Mouse (Mus musculus) adrenal gland, postnatal 14 days (tissue): ENCODE results near the gene Dazap1. TPM values are rescaled to one million over a fixed set of nuclear protein-coding genes. Genes with fewer than 3 reads are reported as not detected.
A peak's percentile ranks its signal among the peaks of the same experiment; 100 is the strongest.

Experiments
- DNase-seq: peaks from one replicate; pipeline ENCODE4 v3.0.0; 2021; ENCODE audit warnings: mixed read lengths
- total RNA-seq: library from RNA; stranded (reverse); gene quantifications from 2 replicates; pipeline ENCODE4 v1.2.3, GENCODE M21; 2021

The Dazap1 gene
- total RNA-seq, 1 experiment from 2014 or later, result 92.9 TPM

DNA sequence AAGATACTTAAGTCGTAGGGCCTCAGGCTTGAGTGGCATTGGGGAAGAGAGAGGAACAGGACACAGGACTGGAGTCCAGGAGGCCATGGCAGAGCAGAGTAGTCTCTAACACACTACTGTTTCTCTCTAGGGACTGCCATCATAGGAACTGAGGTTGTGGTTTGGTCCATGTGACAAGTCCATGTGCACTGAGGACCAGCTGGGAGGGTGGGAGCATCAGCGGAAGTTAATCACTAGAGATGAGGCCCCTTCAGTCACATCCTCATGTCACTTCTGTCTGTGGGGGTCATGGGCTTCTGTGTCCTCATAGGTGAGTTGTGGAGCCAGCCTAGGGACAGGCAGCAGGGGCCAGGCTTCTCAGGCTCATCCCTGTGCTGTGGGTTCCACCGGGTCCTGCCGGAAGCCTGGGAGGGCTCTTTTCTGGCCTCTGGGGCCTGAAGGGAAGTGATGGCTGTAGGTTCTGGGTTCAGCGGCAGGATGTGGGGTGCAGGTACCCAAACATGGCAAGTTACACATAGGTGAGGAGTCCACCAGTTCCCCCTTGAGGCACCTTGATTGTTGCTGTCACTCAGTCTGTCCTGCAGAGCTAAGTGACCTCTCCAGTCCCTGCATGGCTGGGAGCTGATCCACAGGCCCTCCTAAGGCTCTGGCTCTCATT lies 10.0 kb downstream of the Dazap1 start:
- DNase-seq, result no peak

DNA sequence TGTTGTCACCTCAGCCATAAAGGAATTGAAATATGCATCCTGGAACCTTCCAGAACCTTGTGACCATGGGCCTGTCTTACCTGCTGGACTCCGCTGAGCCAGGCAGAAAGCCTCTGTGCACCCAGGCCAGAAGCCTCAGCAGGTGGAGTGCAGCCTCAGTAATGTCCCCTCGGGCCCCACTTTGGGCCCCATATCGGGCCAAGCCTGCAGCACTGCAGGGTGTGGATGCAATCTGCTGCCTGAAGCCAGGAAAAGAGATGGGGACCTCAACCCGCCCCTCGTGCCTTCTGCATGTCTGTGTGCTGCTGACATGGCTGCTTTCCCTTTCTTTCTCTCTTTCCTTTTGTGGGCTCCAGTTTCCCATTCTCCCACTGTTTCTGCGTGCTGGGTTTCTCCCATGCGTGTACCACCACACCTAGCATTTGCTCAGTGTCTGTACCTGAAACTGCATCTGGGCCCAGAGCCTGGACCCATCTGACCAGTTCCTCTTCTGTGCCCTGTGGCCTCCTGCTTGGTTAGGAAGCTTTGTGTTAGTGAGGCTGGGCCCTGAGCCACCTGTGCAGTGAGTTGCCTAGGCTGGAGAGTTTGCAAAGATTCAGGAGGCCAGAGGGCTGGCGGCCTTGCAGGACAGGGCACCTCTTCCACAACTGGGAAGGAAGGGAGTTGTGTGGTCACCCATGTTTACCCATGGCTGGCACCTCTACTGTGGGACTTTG lies 10.7 kb downstream of the Dazap1 start:
- no peak for DNase-seq

DNA sequence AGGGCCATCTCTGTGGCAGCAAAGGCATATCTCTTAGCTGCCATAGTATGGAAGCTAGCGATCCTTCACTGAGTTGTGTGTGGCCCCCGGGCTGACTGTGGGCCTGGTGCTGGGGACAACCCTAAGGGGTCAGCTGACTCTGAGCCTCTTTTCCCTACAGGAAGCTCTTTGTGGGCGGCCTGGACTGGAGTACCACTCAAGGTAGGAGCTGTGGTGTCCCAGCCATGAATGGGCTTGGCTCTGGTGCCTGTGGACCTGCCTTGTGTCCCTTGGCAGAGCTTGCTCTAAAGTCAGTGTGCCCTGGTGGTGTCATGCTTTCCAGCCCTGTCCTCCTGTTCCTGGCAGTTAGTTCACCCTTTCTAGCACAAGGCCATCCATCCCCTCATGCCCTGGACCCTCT lies 12.6 kb downstream of the Dazap1 start:
- no peak for DNase-seq

DNA sequence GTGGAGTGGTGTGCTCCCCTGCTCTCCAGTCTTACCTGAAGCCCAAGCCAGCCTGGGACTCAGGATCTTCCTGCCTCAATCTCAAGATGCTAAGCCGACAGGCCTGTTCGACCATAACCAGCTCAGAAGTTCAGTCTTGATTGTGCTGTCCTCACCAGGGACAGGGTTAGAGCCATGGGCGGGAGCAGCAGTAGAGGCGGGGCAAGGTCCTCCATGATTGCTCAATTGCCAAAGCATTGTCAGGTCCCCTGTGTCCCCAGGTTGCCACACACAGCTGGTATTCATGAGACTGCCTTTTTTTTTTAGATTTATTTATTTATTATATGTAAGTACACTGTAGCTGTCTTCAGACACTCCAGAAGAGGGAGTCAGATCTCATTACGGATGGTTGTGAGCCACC lies 15.0 kb downstream of the Dazap1 start:
- no peak for DNase-seq

DNA sequence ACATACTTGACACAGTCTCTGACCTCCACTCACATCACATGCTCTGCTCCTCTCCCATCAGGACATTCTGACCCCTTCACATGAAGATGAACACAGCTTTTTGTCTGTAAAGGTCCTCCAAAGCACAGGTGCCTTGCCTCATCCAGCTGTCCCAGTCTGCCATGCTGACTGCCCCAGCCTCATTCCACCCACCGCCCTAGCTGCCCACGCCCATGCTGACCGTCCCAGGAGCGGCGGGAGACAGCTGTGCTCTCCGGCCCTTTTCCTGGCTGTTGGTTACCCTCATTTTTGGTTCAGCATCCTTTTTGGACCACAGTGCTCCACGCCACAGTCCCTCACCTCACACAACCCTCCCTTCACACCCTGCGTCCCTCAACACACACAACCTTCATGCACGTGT lies 17.1 kb downstream of the Dazap1 start:
- DNase-seq, result no peak

DNA sequence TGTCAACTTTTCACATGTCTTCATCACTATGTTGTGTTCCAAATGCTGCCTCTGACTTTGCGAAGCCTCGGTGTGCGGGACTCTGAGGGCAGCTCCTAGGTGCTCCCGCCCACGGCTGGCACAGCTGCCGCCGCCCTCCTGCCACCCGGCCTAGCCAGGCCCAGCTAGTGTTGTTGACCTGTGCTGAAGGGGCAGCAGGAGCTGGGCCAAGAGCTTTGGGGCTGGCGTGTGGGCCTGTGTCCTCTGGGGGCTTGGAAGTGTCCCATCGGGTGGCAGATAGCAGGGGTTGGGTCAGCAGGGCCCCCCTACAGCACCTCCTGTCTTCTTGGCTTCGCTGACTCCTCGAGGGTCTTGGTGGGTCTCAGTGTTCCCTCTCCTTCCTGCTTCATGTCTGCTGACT lies 18.0 kb downstream of the Dazap1 start:
- DNase-seq, result no peak

DNA sequence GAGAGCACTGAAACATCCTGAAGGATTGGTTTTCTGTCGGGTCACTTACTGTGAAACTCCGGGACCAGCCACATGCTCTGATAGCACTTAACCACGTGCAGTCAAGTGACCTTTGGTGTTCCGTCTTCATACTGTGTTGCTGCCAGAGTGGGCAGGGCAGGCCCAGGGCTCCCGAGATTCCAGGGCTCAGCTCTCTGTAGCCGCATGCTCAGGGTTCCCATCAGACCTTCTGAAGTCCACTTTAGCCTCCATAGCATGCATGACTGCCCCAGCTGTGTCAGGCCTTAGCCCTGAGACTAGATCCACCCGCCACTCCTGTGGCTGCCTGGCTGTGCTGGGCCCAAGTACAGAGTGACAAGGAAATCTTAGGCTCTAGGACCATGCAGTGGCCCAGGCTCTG lies 20.0 kb downstream of the Dazap1 start:
- DNase-seq, result peak; percentile 83

DNA sequence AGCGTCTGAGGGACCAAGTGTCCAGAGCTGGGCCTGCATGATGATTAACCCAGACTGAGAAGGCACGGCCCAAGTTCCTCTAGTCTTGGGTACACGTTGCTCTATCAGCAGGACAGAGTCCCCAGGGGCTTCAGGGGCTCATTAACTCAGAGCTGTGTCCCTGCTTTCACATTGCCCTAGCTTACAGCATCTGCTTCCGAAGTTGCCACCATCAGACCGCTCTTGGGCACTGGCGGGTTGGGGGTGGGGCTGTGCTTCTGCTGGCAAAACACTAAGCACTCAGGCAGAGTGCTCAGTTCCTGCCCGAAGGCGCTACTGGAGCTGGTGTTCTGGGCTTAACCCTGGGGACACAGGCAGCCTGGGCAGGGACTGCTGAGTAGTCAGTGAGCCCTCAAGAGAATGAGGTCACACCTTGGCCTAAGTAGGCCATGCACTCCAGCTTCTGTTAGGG lies 20.7 kb downstream of the Dazap1 start:
- peak; percentile 86 for DNase-seq

DNA sequence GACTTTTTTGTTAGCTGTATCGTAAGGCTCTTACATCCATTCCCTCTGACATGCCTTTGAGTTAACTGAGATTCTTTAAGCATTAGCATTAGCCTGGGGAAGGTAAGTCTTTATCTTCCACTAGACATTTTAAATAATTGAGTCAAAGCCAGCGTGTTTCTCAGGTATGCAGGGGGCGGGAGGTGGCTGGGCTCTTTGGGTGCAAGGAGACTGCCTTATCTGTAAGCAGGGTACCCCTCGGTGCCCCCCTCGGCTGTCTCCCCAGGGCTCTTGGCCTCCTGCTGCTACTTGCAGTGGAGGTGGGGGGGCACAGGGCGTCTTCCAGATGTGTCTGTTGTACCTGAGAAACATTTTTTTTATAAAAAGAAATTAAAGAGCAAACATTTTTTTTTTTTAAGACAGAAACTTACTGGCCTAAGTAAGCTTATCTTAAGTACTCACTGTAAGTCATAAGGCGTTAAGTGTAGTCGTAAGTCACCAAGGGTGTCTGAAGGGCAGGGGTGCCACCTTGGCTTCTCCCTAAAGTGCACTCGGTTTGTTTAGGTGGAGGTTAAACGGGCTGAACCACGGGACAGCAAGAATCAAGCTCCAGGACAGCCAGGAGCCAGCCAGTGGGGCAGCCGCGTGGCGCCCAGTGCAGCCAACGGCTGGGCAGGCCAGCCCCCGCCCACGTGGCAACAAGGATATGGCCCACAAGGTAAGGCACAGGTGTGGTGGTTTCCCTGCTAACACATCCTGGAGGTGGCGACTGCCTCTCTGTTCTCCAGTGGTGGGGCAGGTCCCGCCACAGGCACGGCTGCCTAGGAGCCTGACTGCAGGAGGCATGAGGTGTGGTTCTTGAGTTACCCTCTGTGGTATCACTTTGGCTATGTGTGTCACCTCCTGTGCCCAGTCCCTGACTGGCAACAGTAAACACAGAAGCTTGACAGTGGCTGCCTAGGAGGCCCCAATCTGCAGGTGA lies 21.5 kb downstream of the Dazap1 start:
- DNase-seq, result peak; percentile 18

DNA sequence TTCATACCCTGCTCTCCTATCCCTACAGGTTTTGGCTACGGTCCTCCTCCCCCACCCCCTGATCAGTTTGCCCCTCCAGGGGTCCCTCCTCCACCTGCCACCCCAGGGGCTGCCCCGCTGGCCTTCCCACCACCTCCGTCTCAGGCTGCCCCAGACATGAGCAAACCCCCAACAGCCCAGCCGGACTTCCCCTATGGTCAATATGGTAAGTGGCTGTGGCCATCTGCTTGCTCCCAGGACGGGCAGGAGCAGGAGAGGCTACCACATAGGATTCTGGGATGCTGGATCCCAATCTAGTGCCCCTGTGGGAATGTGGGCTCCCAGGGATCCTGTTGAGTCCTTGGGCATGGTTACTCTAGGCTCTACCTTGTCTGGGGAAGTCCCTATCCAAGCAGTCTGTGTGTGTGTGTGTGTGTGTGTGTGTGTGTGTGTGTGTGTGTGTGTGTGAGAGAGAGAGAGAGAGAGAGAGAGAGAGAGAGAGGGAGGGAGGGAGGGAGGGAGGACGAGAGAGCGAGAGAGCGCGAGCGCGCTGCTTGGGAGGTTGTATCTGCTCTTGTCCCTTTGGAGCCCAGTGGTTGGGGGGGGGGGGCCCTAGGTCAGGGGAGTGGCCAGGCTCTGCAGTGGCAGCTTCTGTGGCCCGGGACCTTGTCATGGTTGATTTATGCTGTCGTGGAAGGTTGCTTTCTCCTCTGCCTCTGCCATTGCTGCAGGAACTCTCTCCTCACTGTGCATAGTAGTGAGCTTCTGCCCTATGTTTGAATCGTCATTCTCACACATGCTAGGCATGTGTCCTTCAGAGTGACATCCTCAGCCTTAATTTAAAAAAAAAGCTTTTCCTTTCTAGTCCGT lies 24.2 kb downstream of the Dazap1 start:
- peak; percentile 84 for DNase-seq

DNA sequence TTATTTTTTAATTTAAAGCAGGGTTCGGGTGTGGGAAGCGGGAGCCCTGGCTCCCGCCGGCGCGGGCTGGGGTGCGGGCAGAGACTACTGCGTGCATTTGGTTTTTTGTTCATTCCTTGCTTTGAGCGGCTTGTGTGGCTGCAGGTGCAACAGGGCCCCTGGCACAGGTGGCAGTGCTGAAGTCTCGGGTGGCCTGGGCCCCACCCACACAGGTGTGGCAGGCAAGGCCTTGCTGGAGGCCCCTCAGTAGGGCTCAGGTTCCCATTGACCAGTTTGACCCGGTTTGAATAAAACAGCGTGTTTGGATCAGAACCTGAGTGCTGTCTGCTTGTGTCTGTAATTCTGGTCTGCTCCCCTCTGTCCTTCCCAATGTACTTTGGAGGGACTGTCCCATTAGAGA lies 26.8 kb downstream of the Dazap1 start:
- DNase-seq, result no peak

DNA sequence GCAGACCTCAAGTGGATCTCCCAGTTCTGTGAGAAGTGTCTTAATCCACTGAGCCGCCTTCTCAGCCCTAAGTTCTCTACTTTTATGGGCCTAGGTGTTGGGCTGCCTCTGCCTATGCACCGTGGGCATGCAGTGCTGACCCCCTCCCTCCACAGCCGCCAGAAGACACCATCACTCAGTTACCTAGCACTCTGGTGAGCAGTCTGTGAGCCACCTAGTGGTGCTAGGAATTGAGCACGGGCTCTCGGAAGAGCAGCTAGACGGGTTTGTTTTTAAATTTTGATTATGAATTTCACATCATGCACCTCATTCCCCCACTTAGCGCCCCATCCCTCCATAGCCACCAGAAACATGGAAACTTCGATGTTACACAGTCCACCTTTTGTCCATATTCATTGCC lies 27.4 kb downstream of the Dazap1 start:
- DNase-seq, result no peak

DNA sequence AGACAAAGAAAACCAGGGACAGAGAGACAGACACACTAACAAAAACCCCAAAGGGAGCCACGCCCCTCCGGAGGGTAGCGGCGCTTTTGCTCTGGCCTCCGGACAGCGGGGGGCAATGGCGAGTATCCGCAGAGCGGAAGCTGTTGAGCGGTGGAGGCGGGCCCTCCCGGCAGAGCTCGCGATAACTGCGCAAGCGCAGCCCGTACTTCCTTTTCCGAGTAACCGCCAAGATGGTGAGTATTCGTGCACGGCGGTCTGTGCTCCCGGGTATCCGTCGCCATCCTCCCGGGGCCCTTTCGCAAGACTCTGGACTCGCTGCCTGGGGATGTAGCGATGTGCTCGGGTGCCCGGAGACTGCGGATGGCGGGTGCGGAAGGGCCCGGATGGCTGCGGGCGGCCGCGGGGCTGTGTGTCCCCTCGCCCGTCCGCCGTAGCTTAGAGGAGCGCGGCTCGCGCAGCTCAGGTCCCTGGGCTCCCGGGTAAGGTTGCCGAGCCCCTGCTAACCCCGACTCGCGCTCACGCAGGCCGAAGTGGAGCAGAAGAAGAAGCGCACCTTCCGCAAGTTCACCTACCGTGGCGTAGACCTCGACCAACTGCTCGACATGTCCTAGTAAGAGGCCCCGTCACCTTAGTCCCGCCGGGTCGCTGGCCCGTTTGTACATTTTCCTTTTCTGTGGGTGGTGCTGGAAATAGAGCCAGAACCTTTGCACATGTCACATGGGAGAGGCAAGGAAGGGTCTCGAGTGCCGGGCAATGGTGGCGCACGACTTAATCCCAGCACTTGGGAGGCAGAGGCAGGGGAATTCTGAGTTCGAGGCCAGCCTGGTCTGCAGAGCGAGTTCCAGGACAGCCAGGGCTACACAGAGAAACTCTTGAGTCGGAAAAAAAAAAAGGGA lies 31.2 kb downstream of the Dazap1 start, which contains the start of gene Rps15:
TSS of gene Rps15 (plus strand) at position 203 of the 896 bp plus-strand sequence.
- peak; percentile 98 for DNase-seq

DNA sequence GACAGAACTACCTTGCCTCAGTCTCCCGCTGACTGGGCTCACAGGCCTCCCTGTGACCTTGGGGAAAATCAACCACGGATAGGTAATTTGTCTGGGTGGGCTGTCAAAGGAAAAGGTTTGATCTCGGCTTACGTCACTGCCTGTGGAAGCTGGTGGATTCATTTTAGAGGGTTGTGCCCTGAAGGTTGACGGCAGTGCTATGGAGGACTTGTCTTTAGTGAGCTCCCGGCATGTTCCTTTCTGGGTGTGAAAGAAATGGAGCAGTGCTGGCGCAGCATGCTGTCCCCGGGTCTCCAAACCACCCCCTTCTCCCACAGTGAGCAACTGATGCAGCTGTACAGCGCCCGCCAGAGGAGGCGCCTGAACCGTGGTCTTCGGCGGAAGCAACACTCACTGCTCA lies 32.0 kb downstream of the Dazap1 start:
- DNase-seq, result no peak

DNA sequence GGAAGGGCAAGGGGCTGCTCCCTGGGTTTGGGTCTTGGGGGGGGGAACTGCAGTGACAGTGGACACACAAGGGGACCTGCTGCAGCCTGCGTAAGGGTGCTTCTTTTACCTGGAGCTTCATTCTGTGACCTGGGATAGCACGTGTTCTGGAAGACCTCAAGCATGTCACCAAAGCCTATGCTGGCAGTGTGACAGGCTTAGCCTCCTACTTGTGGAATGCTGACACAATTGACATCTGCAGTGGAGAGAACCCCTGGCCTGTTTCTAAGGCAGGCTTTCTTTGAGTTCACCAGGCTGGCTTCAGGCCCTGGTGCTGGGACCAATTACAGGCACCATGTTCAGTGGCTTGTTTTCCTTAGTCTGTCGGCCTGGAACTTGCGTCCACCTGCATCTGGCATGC lies 33.0 kb downstream of the Dazap1 start:
- DNase-seq, result no peak

DNA sequence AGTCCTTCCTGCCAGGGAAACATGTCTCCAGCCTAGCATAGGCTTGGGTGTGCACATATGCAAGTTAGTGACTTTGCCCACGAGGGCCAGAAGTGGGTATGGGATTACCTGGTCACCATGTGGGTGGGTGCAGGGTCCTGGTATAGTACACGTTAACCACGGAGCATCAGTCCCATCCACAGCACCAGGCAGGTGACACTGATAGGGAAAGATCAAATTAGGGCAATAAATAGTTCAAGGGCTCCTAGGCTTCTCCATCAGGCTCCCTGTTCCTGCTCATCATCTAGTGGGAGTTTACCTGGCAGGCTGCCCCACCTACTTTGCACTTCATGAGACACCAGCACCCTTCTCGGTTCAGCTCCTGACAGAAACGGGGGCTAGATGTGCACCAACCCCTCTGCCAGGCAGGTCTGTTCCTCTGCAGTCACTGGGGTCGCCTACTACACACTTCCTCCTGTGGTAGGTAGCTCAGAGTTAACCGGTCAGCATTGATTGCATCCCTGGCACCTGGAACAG lies 33.6 kb downstream of the Dazap1 start:
- DNase-seq, result no peak

DNA sequence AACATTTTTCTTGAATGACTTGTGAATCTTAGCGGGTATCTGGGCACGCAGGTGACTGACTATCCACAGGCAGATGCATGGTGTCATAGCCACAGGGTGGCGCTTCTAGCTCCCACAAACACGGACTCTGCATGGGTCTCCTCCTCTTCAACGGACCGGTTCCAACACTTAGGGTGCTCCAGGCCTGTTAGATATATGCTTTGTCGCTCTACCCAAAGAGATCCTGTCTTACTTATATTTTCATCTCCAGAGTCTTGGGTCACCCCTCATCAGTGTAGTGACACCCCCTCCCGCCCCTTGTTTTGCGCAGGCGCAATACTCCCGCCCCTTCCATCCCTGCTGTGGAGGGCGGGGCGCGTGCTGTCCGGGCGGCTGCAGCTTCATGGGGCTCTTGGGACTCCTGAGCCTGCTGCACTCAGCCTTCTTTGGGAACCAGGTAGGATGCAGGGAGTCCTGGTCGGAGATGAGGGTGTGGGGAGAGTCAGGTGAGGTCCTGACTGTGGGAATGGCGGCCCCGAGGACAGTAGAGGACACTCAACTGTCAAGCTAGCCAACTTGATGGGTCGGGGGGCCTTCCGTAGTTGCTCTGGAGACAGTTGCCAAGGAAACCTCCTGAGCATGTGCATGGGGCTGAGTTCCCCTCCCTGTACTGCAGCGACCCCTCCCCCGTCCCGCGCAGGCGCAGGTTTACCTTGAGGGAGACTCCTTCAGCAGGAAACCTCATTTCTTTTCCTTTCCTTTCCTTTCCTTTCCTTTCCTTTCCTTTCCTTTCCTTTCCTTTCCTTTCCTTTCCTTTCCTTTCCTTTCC lies 34.5 kb downstream of the Dazap1 start, which contains the start of gene Apc2:
TSS of gene Apc2 (plus strand) at position 360 of the 808 bp plus-strand sequence.
- peak; percentile 79 for DNase-seq

DNA sequence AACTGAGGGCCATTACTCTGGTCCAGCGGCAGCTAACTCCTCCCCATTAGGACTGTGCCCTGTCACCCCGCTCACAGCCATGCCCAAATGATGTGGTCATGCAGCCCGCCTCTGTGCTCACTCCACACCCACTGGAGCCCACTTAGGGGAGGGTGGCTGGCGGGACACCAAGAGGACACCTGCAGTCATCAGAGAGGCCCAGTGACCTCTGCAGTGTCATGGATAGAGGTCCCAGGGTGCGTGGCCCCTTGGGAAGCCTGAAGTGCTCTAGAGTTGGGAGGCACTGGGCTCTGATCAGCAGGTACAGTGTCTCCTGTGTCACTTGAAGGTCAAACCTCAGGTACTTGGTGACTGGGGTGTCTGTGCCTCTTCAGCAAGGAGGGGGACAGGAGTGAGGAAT lies 35.5 kb downstream of the Dazap1 start:
- no peak for DNase-seq

DNA sequence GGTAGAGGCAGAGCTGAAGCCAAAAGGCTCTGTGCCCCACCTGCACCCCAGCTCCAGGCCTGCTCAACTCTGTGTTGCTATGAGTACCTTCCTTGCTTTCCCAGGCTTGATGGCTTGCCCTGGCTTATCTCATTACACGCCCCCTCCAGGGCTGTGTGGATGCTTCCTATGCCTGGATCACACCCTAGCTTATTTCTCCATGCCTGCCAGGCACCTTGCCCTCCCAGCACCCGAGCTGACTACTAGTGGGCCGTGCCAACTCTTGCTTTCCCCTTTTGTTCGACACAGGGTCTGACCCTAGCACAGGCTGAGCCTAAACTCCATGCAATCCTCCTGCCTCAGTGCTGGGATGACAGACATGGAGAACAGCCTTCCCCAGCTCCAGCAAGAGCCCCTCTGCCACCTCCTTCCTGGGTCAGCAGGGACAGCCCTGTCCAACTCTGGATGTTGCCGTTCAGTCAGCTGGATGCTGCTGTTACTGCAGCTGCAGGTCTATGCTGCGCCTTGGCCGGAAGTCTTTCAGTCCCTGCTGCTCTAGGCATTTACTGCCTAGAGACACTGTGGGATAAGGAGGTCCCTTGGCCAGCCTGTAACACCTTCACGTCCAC lies 36.3 kb downstream of the Dazap1 start:
- no peak for DNase-seq
